Mouse (Mus musculus): ENCODE data around the gene Lin7c. TPM values are rescaled to one million over a fixed set of nuclear protein-coding genes. Genes with fewer than 3 reads are reported as not detected.
"Not testable (repeated sequence)": the region's sequence is repeated elsewhere in the genome, so short reads cannot be mapped to it uniquely, and the experiment has no call there.

Lin7c gene
- polyA plus RNA-seq (2015; fragmentation: Nextera tagmentation; extraction: Ambion mirVana): 37.1 and 40.3 TPM in 2 replicates

DNA sequence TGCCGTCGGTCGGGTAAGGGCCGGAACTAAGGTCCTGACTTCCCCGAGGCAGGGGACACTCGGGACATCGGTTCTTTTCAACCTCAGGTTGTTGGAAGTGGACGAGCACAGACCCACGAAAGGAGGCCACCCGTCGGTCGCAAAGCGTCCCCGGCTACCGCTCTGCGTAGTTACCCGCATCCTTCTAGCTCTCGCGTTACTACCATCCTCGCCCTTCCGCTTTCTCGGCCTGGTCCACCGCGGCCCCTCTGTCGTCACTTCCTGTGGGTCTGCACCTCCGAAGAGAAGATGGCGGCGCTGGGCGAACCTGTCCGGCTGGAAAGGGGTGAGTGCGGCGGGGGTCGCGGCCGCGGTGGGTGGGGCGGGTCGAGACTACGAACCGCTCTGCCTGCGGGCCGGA is at the start of gene Lin7c:
Gene Lin7c (plus strand): TSS at position 257 of the 400 bp plus-strand sequence.
- H3K27me3 ChIP-seq (replicated peaks; ENCODE audit: control insufficient read depth, insufficient read depth, low read length): no peaks in the 10 kb centered on the region
- peaks cover 8% of the 10 kb centered on the region for H3K36me3 ChIP-seq (ENCODE audit: control insufficient read depth, insufficient read depth)
- H3K9ac ChIP-seq (ENCODE audit: low read depth, low read length): peak within 1 kb of the TSS; percentile 94
- peak within 1 kb of the TSS; percentile 98 for H3K4me3 ChIP-seq (ENCODE audit: low read depth, low read length)
- H3K4me1 ChIP-seq (replicated peaks; ENCODE audit: control insufficient read depth, insufficient read depth, low read length): peaks cover 8% of the 10 kb centered on the region; the same call in 1 of the 2 replicates
- peak within 1 kb of the TSS; percentile 61 for H3K4me2 ChIP-seq (replicated peaks; ENCODE audit: low read depth)
- no peaks in the 10 kb centered on the region for H3K9me3 ChIP-seq (ENCODE audit: control insufficient read depth)
- peak; percentile 99 for ATAC-seq
- 0% methylated on average over 39 of the region's 42 CpGs for WGBS
- H3K27ac ChIP-seq (ENCODE audit: low read depth, low read length): peak within 1 kb of the TSS; percentile 93
- no peak for TF ChIP-seq CTCF (IDR thresholded peaks at IDR 0.05; ENCODE audit: low read depth)

DNA sequence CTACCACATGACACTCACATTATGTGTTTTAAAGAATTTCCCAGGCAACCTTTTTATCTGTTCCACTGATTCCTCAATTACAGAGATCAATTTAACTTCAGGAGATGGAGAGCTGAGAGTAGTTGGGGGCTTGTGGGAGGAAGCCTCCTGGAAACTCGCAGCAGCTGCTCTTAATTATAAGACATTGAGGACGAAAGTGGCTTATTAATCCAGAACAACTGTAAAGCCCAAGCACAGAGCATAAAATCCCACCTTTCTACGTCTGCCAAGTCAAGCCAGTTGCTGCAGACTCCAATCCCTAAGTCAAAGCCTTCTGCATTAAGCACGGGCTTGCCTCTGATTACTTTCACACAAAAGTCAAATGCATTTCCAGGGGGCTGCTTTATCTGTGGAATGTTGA is 44.3 kb upstream of the Lin7c start:
- TF ChIP-seq CTCF (IDR thresholded peaks at IDR 0.05; ENCODE audit: low read depth): no peak
- H3K27ac ChIP-seq (ENCODE audit: low read depth, low read length): no peak overlapping the region
- H3K4me1 ChIP-seq (replicated peaks; ENCODE audit: control insufficient read depth, insufficient read depth, low read length): no peaks in the 10 kb centered on the region
- H3K9me3 ChIP-seq (ENCODE audit: control insufficient read depth): no peaks in the 10 kb centered on the region
- no peak overlapping the region for H3K4me3 ChIP-seq (ENCODE audit: low read depth, low read length)
- no peaks in the 10 kb centered on the region for H3K36me3 ChIP-seq (ENCODE audit: control insufficient read depth, insufficient read depth)
- no peak for ATAC-seq
- no peaks in the 10 kb centered on the region for H3K27me3 ChIP-seq (replicated peaks; ENCODE audit: control insufficient read depth, insufficient read depth, low read length)
- H3K9ac ChIP-seq (ENCODE audit: low read depth, low read length): no peak overlapping the region
- no peak overlapping the region for H3K4me2 ChIP-seq (replicated peaks; ENCODE audit: low read depth)
- WGBS: 67% methylated on average over 4 of the region's 4 CpGs

DNA sequence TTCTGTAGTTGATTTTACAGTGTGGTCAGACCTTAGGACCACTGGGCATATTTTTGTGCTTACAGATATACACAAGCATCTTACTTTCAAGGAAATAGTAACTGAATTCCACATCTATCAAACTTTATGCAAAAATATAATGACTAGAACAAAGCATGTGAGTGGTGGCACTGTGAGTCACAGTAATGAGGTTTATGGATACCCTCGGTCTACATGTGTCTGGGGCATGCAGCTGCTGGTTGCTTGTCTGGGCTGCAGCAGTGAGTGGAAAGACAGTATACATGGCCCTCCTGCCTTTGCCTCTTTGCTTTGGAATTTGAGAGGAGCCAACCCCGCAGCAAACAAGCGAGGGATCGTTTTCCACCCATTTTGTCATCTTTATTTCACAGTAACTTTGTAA is 42.3 kb upstream of the Lin7c start:
- no peak overlapping the region for H3K4me2 ChIP-seq (replicated peaks; ENCODE audit: low read depth)
- H3K27ac ChIP-seq (ENCODE audit: low read depth, low read length): no peak overlapping the region
- 59% methylated on average over 4 of the region's 4 CpGs for WGBS
- TF ChIP-seq CTCF (IDR thresholded peaks at IDR 0.05; ENCODE audit: low read depth): no peak
- H3K9ac ChIP-seq (ENCODE audit: low read depth, low read length): no peak overlapping the region
- no peak for ATAC-seq
- no peaks in the 10 kb centered on the region for H3K4me1 ChIP-seq (replicated peaks; ENCODE audit: control insufficient read depth, insufficient read depth, low read length)
- no peaks in the 10 kb centered on the region for H3K27me3 ChIP-seq (replicated peaks; ENCODE audit: control insufficient read depth, insufficient read depth, low read length)
- no peaks in the 10 kb centered on the region for H3K9me3 ChIP-seq (ENCODE audit: control insufficient read depth)
- no peak overlapping the region for H3K4me3 ChIP-seq (ENCODE audit: low read depth, low read length)
- no peaks in the 10 kb centered on the region for H3K36me3 ChIP-seq (ENCODE audit: control insufficient read depth, insufficient read depth)

DNA sequence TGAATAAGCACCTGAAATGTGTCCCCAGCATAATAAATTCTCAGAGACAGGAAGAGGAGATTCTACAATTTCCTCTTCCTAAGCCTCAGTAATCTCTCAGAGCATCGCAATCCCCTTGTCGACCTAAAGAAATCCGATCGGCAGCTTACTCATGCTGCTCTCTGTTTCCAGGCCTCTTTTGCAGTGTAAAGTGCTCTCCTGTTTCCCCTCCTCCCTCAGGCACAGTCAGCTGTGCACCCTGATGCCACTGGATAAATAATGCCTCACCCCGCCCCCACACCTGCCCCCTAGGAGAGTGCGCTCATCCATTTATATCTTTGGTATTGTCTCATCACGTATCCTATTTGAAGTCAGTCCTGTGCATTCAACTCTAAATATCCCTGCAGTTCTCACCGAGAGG is 41.9 kb upstream of the Lin7c start:
- Histone ChIP-seq H3K4me1 (replicated peaks; ENCODE audit: control insufficient read depth, insufficient read depth, low read length) (no peaks in the 10 kb centered on the region), H3K27ac (ENCODE audit: low read depth, low read length) (no peak overlapping the region), H3K9me3 (ENCODE audit: control insufficient read depth) (no peaks in the 10 kb centered on the region), H3K36me3 (ENCODE audit: control insufficient read depth, insufficient read depth) (no peaks in the 10 kb centered on the region), H3K4me3 (ENCODE audit: low read depth, low read length) (no peak overlapping the region), H3K27me3 (replicated peaks; ENCODE audit: control insufficient read depth, insufficient read depth, low read length) (no peaks in the 10 kb centered on the region), H3K4me2 (replicated peaks; ENCODE audit: low read depth) (no peak overlapping the region), H3K9ac (ENCODE audit: low read depth, low read length) (no peak overlapping the region)
- TF ChIP-seq CTCF (IDR thresholded peaks at IDR 0.05; ENCODE audit: low read depth): no peak
- ATAC-seq: no peak
- WGBS: 50% methylated on average over 8 of the region's 8 CpGs

DNA sequence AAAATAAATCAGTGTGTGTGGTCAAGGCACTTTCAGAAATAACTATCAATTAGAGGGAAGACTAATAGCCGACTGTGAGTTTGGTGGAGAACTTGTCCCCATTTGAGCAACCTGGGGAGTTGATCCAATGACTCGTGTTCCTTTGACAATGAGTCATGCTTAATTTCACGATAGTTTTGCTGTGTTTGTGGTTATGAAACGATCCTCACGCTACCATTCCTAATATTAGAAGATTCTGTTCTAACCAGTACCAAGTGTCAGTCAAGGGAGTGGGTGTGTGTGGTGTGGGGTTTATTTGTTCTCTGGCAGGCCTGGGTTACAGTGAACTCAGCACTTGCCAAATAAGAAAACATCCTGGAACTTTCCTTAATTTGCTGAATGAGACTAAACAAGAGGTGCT is 35.1 kb upstream of the Lin7c start:
- no peak for TF ChIP-seq CTCF (IDR thresholded peaks at IDR 0.05; ENCODE audit: low read depth)
- Histone ChIP-seq H3K4me2 (replicated peaks; ENCODE audit: low read depth) (no peak overlapping the region), H3K9ac (ENCODE audit: low read depth, low read length) (no peak overlapping the region), H3K27ac (ENCODE audit: low read depth, low read length) (no peak overlapping the region), H3K36me3 (ENCODE audit: control insufficient read depth, insufficient read depth) (no peaks in the 10 kb centered on the region), H3K9me3 (ENCODE audit: control insufficient read depth) (no peaks in the 10 kb centered on the region), H3K4me1 (replicated peaks; ENCODE audit: control insufficient read depth, insufficient read depth, low read length) (no peaks in the 10 kb centered on the region), H3K4me3 (ENCODE audit: low read depth, low read length) (no peak overlapping the region), H3K27me3 (replicated peaks; ENCODE audit: control insufficient read depth, insufficient read depth, low read length) (no peaks in the 10 kb centered on the region)
- 77% methylated on average over 5 of the region's 5 CpGs for WGBS
- no peak for ATAC-seq

DNA sequence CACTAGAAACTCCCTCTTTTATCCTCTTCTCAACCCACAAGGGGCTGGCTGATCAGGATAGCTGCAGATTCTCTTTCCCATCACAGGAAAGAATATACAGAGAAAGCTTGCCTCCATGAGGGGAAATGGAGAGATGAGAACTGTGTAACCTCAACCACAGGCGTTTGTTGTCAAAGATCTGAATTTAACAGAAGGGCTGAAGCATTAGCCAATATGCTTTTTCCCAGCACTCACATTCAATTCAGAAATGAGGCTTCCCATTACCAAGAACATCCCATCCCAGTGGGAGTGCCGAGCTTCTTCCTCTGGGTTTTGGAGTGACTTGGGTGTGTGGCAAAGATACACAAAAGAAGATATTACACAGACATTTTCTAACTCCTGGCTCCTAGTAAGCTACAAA is 31.0 kb upstream of the Lin7c start:
- H3K9ac ChIP-seq (ENCODE audit: low read depth, low read length): no peak overlapping the region
- ATAC-seq: no peak
- H3K36me3 ChIP-seq (ENCODE audit: control insufficient read depth, insufficient read depth): no peaks in the 10 kb centered on the region
- H3K4me2 ChIP-seq (replicated peaks; ENCODE audit: low read depth): no peak overlapping the region
- WGBS: 46% methylated on average over 2 of the region's 2 CpGs
- no peaks in the 10 kb centered on the region for H3K27me3 ChIP-seq (replicated peaks; ENCODE audit: control insufficient read depth, insufficient read depth, low read length)
- no peak for TF ChIP-seq CTCF (IDR thresholded peaks at IDR 0.05; ENCODE audit: low read depth)
- no peak overlapping the region for H3K27ac ChIP-seq (ENCODE audit: low read depth, low read length)
- no peaks in the 10 kb centered on the region for H3K4me1 ChIP-seq (replicated peaks; ENCODE audit: control insufficient read depth, insufficient read depth, low read length)
- H3K9me3 ChIP-seq (ENCODE audit: control insufficient read depth): no peaks in the 10 kb centered on the region
- no peak overlapping the region for H3K4me3 ChIP-seq (ENCODE audit: low read depth, low read length)

DNA sequence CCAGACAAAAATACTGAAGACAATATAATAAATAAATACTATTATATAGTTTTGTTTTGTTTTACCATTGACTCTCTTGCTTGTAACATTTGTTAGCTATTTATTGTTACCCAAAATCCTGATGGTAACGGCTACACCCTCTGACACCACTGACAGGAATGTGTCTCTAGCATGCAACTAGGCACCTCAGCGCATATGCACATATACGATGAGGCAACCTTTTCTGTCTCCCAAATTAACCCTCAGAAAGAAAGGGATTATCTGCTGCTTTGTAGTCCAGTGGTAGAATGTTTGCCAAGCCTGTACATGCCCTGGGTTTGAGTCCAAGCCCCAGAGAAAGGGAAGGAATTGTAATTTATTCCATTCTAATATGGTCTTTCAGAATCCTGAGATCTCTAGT is 29.8 kb upstream of the Lin7c start:
- Histone ChIP-seq H3K27me3 (replicated peaks; ENCODE audit: control insufficient read depth, insufficient read depth, low read length) (no peaks in the 10 kb centered on the region), H3K4me2 (replicated peaks; ENCODE audit: low read depth) (no peak overlapping the region), H3K9ac (ENCODE audit: low read depth, low read length) (no peak overlapping the region), H3K4me3 (ENCODE audit: low read depth, low read length) (no peak overlapping the region), H3K36me3 (ENCODE audit: control insufficient read depth, insufficient read depth) (no peaks in the 10 kb centered on the region), H3K27ac (ENCODE audit: low read depth, low read length) (no peak overlapping the region), H3K9me3 (ENCODE audit: control insufficient read depth) (no peaks in the 10 kb centered on the region), H3K4me1 (replicated peaks; ENCODE audit: control insufficient read depth, insufficient read depth, low read length) (no peaks in the 10 kb centered on the region)
- ATAC-seq: no peak
- TF ChIP-seq CTCF (IDR thresholded peaks at IDR 0.05; ENCODE audit: low read depth): no peak
- 92% methylated on average over 3 of the region's 3 CpGs for WGBS

DNA sequence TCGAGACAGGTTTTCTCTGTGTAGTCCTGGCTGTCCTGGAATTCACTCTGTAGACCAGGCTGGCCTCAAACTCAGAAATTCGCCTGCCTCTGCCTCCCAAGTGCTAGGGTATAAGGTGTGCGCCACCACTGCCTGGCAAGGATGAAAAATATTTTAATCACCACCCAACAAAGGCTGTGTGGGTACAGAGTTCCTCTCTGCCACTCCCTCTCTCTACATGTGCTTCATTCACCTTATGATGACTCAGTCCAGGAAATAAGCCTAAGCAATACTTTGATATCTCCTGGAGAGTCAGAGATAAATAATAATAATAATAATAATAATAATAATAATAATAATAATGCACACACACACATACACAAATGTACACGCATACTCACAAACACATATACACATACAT is 11.2 kb upstream of the Lin7c start:
- H3K4me3 ChIP-seq (ENCODE audit: low read depth, low read length); H3K36me3 ChIP-seq (ENCODE audit: control insufficient read depth, insufficient read depth); H3K4me1 ChIP-seq (replicated peaks; ENCODE audit: control insufficient read depth, insufficient read depth, low read length); H3K9ac ChIP-seq (ENCODE audit: low read depth, low read length); H3K4me2 ChIP-seq (replicated peaks; ENCODE audit: low read depth); H3K27me3 ChIP-seq (replicated peaks; ENCODE audit: control insufficient read depth, insufficient read depth, low read length); H3K27ac ChIP-seq (ENCODE audit: low read depth, low read length); H3K9me3 ChIP-seq (ENCODE audit: control insufficient read depth): not testable (repeated sequence)
- 85% methylated on average over 4 of the region's 4 CpGs for WGBS
- peak; percentile 70; the same call in 1 of the 2 replicates for ATAC-seq
